Mouse (Mus musculus): ENCODE results near the gene Lrba. TPM values are rescaled to one million over a fixed set of nuclear protein-coding genes. Genes with fewer than 3 reads are reported as not detected.

Lrba gene
- polyA plus RNA-seq, 1 experiment from 2014 or later, result 1.8 TPM

GRCm38 (mm10) chr3:86775444-86775828, 551.0 kb downstream of the Lrba start:
- Histone ChIP-seq H3K36me3 (replicated peaks; ENCODE audit: insufficient read depth, low read length) (no peaks in the 10 kb centered on the region), H3K4me2 (ENCODE audit: low read depth, low read length) (no peak overlapping the region), H3K4me3 (ENCODE audit: low read depth, low read length) (no peak overlapping the region), H3K4me1 (ENCODE audit: insufficient read depth) (no peaks in the 10 kb centered on the region), H3K9me3 (ENCODE audit: low read length) (no peaks in the 10 kb centered on the region), H3K27ac (ENCODE audit: low read depth) (0 out of 2 replicates have a peak overlapping the region, but pooled peaks have one; percentile 69), H3K9ac (replicated peaks) (no peak overlapping the region), H3K27me3 (ENCODE audit: insufficient read depth, low read length) (no peaks in the 10 kb centered on the region)
- DNase-seq (no peak), ATAC-seq (no peak; the same call in 1 of the 2 replicates)
- TF ChIP-seq EP300 (IDR thresholded peaks at IDR 0.05; ENCODE audit: low read depth) (no peak), CTCF (IDR thresholded peaks at IDR 0.05; ENCODE audit: low read depth) (no peak)
- 74% methylated on average over 6 of the region's 6 CpGs for WGBS (ENCODE audit: insufficient replicate concordance)

- no peaks in the 10 kb centered on the region for H3K4me1 ChIP-seq (ENCODE audit: insufficient read depth)
- H3K4me2 ChIP-seq (ENCODE audit: low read depth, low read length), result no peak overlapping the region
- H3K4me3 ChIP-seq (ENCODE audit: low read depth, low read length), result no peak overlapping the region
- H3K27me3 ChIP-seq (ENCODE audit: insufficient read depth, low read length), result no peaks in the 10 kb centered on the region
- H3K36me3 ChIP-seq (replicated peaks; ENCODE audit: insufficient read depth, low read length), result 0 out of 2 replicates have a peak, but pooled peaks cover 3% of the 10 kb centered on the region
- H3K9ac ChIP-seq (replicated peaks), result no peak overlapping the region
- ATAC-seq (peak; percentile 48), DNase-seq (peak; percentile 49)
- H3K27ac ChIP-seq (ENCODE audit: low read depth), result no peak overlapping the region
- no peak for TF ChIP-seq EP300 (IDR thresholded peaks at IDR 0.05; ENCODE audit: low read depth)
- peak; percentile 62 for TF ChIP-seq CTCF (IDR thresholded peaks at IDR 0.05; ENCODE audit: low read depth)
- 58% methylated on average over 4 of the region's 4 CpGs for WGBS (ENCODE audit: insufficient replicate concordance)
- no peaks in the 10 kb centered on the region for H3K9me3 ChIP-seq (ENCODE audit: low read length)
These were observed 555.2 kb downstream of the Lrba start for GRCm38 (mm10) chr3:86779704-86780103.

GRCm38 (mm10) chr3:86784051-86784450, 559.6 kb downstream of the Lrba start:
- H3K36me3 ChIP-seq (replicated peaks; ENCODE audit: insufficient read depth, low read length), result 0 out of 2 replicates have a peak, but pooled peaks cover 3% of the 10 kb centered on the region
- H3K4me2 ChIP-seq (ENCODE audit: low read depth, low read length), result no peak overlapping the region
- H3K9ac ChIP-seq (replicated peaks), result no peak overlapping the region
- no peak overlapping the region for H3K27ac ChIP-seq (ENCODE audit: low read depth)
- TF ChIP-seq CTCF (IDR thresholded peaks at IDR 0.05; ENCODE audit: low read depth), result no peak
- TF ChIP-seq EP300 (IDR thresholded peaks at IDR 0.05; ENCODE audit: low read depth), result no peak
- ATAC-seq (no peak), DNase-seq (no peak)
- WGBS (ENCODE audit: insufficient replicate concordance), result 87% methylated on average over 3 of the region's 3 CpGs
- no peaks in the 10 kb centered on the region for H3K27me3 ChIP-seq (ENCODE audit: insufficient read depth, low read length)
- H3K4me3 ChIP-seq (ENCODE audit: low read depth, low read length), result no peak overlapping the region
- H3K4me1 ChIP-seq (ENCODE audit: insufficient read depth), result no peaks in the 10 kb centered on the region
- no peaks in the 10 kb centered on the region for H3K9me3 ChIP-seq (ENCODE audit: low read length)

GRCm38 (mm10) chr3:86784930-86785329, 560.5 kb downstream of the Lrba start:
- 0 out of 2 replicates have a peak, but pooled peaks cover 3% of the 10 kb centered on the region for H3K36me3 ChIP-seq (replicated peaks; ENCODE audit: insufficient read depth, low read length)
- H3K4me3 ChIP-seq (ENCODE audit: low read depth, low read length), result no peak overlapping the region
- DNase-seq (no peak), ATAC-seq (no peak)
- WGBS (ENCODE audit: insufficient replicate concordance), result 70% methylated on average over 11 of the region's 11 CpGs
- no peaks in the 10 kb centered on the region for H3K27me3 ChIP-seq (ENCODE audit: insufficient read depth, low read length)
- no peak overlapping the region for H3K27ac ChIP-seq (ENCODE audit: low read depth)
- TF ChIP-seq EP300 (IDR thresholded peaks at IDR 0.05; ENCODE audit: low read depth) (no peak), CTCF (IDR thresholded peaks at IDR 0.05; ENCODE audit: low read depth) (no peak)
- no peaks in the 10 kb centered on the region for H3K4me1 ChIP-seq (ENCODE audit: insufficient read depth)
- H3K9ac ChIP-seq (replicated peaks), result no peak overlapping the region
- no peak overlapping the region for H3K4me2 ChIP-seq (ENCODE audit: low read depth, low read length)
- H3K9me3 ChIP-seq (ENCODE audit: low read length), result no peaks in the 10 kb centered on the region

- no peak for TF ChIP-seq EP300 (IDR thresholded peaks at IDR 0.05; ENCODE audit: low read depth)
- TF ChIP-seq CTCF (IDR thresholded peaks at IDR 0.05; ENCODE audit: low read depth), result no peak
- ATAC-seq (no peak), DNase-seq (no peak)
- no peaks in the 10 kb centered on the region for H3K4me1 ChIP-seq (ENCODE audit: insufficient read depth)
- 83% methylated on average over 12 of the region's 12 CpGs for WGBS (ENCODE audit: insufficient replicate concordance)
- no peaks in the 10 kb centered on the region for H3K27me3 ChIP-seq (ENCODE audit: insufficient read depth, low read length)
- H3K36me3 ChIP-seq (replicated peaks; ENCODE audit: insufficient read depth, low read length), result 0 out of 2 replicates have a peak, but pooled peaks cover 3% of the 10 kb centered on the region
- H3K27ac ChIP-seq (ENCODE audit: low read depth), result no peak overlapping the region
- no peak overlapping the region for H3K4me3 ChIP-seq (ENCODE audit: low read depth, low read length)
- H3K4me2 ChIP-seq (ENCODE audit: low read depth, low read length), result no peak overlapping the region
- no peak overlapping the region for H3K9ac ChIP-seq (replicated peaks)
- H3K9me3 ChIP-seq (ENCODE audit: low read length), result no peaks in the 10 kb centered on the region
These were observed 561.8 kb downstream of the Lrba start for GRCm38 (mm10) chr3:86786280-86786679.

GRCm38 (mm10) chr3:86786845-86787351, 562.4 kb downstream of the Lrba start:
- 68% methylated on average over 11 of the region's 11 CpGs for WGBS (ENCODE audit: insufficient replicate concordance)
- TF ChIP-seq CTCF (IDR thresholded peaks at IDR 0.05; ENCODE audit: low read depth), result no peak
- 0 out of 2 replicates have a peak, but pooled peaks cover 3% of the 10 kb centered on the region for H3K36me3 ChIP-seq (replicated peaks; ENCODE audit: insufficient read depth, low read length)
- H3K4me1 ChIP-seq (ENCODE audit: insufficient read depth), result no peaks in the 10 kb centered on the region
- H3K4me2 ChIP-seq (ENCODE audit: low read depth, low read length), result no peak overlapping the region
- H3K9me3 ChIP-seq (ENCODE audit: low read length), result no peaks in the 10 kb centered on the region
- no peak overlapping the region for H3K27ac ChIP-seq (ENCODE audit: low read depth)
- H3K4me3 ChIP-seq (ENCODE audit: low read depth, low read length), result no peak overlapping the region
- H3K27me3 ChIP-seq (ENCODE audit: insufficient read depth, low read length), result no peaks in the 10 kb centered on the region
- ATAC-seq (peak; percentile 35; the same call in 1 of the 2 replicates), DNase-seq (no peak)
- H3K9ac ChIP-seq (replicated peaks), result no peak overlapping the region
